Mouse (Mus musculus): ENCODE measurements around the gene Serpina3i.

Gene Serpina3i

GRCm38 (mm10) chr12:104298049-104298448 is 35.1 kb downstream of the Serpina3i start:
- no peak for DNase-seq (ENCODE audit: low spot score)

GRCm38 (mm10) chr12:104305991-104306390 is 43.1 kb downstream of the Serpina3i start:
- no peak for DNase-seq (ENCODE audit: low spot score)

GRCm38 (mm10) chr12:104314253-104314652 is 51.3 kb downstream of the Serpina3i start, which contains the start of gene Serpina3j:
TSS of gene Serpina3j (plus strand) at chr12:104314553.
- DNase-seq (ENCODE audit: low spot score) = no peak
